Mouse (Mus musculus): ENCODE measurements at regions not wholly inside any gene's neighbourhood (a gene's known extent, or its start where the extent isn't known, plus 50 kb on each side); places are given as distances from the start of the nearest gene placed in this dataset.

DNA sequence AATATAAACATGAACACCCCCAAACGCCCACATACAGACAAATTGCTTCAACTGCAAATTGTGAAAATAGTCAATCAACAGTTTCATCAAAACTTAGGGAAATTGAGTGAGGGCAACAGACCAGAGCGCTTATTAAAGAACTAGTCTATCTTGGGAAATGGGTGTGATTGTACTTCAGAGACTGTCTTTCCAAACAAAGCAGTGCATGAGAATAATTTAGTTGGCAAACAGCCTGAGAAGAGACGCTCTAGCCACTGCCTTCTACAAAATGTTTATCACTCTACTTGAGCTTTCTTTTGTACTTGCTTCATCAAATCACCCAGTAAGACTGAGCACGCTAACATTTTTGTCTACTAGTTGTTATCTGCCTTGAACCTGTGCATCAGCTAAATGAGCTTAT, 581.0 kb downstream of the Dach1 start:
- no peak for TF ChIP-seq POLR2A (IDR thresholded peaks at IDR 0.05; ENCODE audit: insufficient read depth, low read length)
- no peak for TF ChIP-seq CTCF (IDR thresholded peaks at IDR 0.05; ENCODE audit: low read depth, low read length)
